Comparison of ENCODE assay signal across 8 mouse cellular contexts in genomic region chr16:90934193-90934686, GRCm38 (mm10). TPM values are rescaled to one million over a fixed set of nuclear protein-coding genes. Genes with fewer than 3 reads are reported as not detected.
A peak's percentile ranks its signal among the peaks of the same experiment; 100 is the strongest.
DNase-seq lines count a peak whose midpoint lies in the region.

No protein-coding gene starts in this region.

- peak; percentile 37 to 55 for DNase-seq in layer of hippocampus, adult 8-10 months (ENCODE audit: low spot score in 2 of 2)
- DNase-seq in layer of hippocampus, postnatal 36 days, result no peak
- DNase-seq in adrenal gland, adult 8-10 months, result peak; percentile 55
- DNase-seq in fibroblast of lung, adult 2 months (ENCODE audit: low read depth), result peak; percentile 15
- DNase-seq in heart, postnatal 10 days, result peak; percentile 73 to 80
- DNase-seq in large intestine, adult 2 months (ENCODE audit: low read depth, low spot score), result peak; percentile 14
- peak; percentile 74 to 79 for DNase-seq in lung, postnatal 4 days
- DNase-seq in right cerebral cortex, postnatal 10 days (ENCODE audit: low spot score in 2 of 2), result peak; percentile 75 to 81

- under 1% methylated on average over 38 of the region's 38 CpGs for WGBS in large intestine, adult 2 months

- intact Hi-C loops in heart, postnatal 10 days (cut with DNase I), result loop anchor here (2.0 to 5.0 kb wide), 3 partner anchors 105 to 197 kb away; partner anchors contain the start of genes Mrap and Urb1

RNA-seq across cellular contexts. Expression of gene Cfap298, which starts 0.7 kb away (rescaled TPM):
- 10 to 100 TPM; 37.6 to 47.0 (median 41.7) TPM for total RNA-seq in layer of hippocampus, adult 8-10 months (2022)
- total RNA-seq in layer of hippocampus, postnatal 36 days (2021), result 10 to 100 TPM; 41.6 to 45.3 TPM
- total RNA-seq in adrenal gland, adult 8-10 months (2022), result 10 to 100 TPM; 28.6 to 44.3 (median 38.4) TPM
- 10 to 100 TPM; 29.3 to 34.5 TPM for total RNA-seq in heart, postnatal 10 days (2021)
- 8.0 and 9.4 TPM in 2 replicates for polyA plus RNA-seq in large intestine, adult 2 months (2012; rRNA removed)

Comparison
In these comparisons a context has a peak if more than half of its experiments do, and no peak if none do; other contexts are left out.
1. DNase-seq: peak in layer of hippocampus, adult 8-10 months (2 of 2), adrenal gland, adult 8-10 months (single experiment), fibroblast of lung, adult 2 months (single experiment), heart, postnatal 10 days (2 of 2), large intestine, adult 2 months (single experiment), lung, postnatal 4 days (2 of 2) and right cerebral cortex, postnatal 10 days (2 of 2); none in layer of hippocampus, postnatal 36 days (0 of 2).